Mouse (Mus musculus) cerebellum, adult 2 months (tissue): Measurements from ENCODE around the gene Unc5b.

Experiments
- CTCF ChIP-seq: fragments of 200-500 bp; IDR thresholded peaks from 2 replicates; pipeline ENCODE4 v1.5.1; 2011; ENCODE audit warnings: low read depth, mild to moderate bottlenecking, control low read depth, low read length, moderate library complexity, borderline replicate concordance; ENCODE audit not compliant: insufficient read depth
- POLR2A ChIP-seq: fragments of 200-500 bp; IDR thresholded peaks from 2 replicates; pipeline ENCODE4 v1.6.1; 2011; ENCODE audit warnings: low read length, control low read depth, borderline replicate concordance; ENCODE audit not compliant: insufficient read depth

- TF ChIP-seq CTCF = no peak
- no peak for TF ChIP-seq POLR2A
These were observed 25.2 kb downstream of the Unc5b start for GRCm38 (mm10) chr10:60806207-60806538.
